Comparison of ENCODE assay signal across 11 mouse cellular contexts in the genomic region with DNA sequence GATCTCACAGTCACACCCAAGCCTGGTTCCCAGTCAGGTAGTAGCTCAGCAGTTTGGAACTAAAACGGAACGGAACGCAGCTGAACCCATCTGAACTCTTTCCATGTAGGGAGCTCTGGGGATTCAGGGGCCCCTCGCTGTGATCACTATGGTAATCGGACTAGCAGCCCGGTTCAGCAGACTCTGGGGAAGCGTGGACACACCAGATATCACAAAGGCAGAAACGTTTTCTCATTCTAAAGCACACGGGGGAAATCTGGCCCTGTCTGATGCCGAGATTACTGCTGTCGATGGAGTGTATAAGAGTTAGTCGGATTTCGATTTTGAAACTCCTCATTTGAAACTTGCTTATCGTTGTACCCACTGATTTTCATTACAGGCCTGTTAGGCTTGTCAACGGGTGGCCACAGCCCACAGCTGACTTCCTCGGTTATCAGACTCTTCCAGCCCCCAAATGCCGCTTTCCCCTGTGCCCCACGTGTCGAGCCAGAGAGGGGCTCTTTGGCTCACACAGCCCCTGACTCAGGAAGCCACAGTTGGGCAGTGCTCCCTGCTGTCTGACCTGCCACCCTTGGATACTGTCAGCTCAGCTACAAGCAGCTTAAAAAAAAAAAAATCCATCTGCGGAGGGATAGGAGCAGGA.
DNase-seq lines count a peak whose midpoint lies in the region; ATAC-seq and TF ChIP-seq lines count a peak whose summit lies in the region.
"Had no signal": no experiment of that assay in that cellular context is flagged by ENCODE, and none has a peak within 500 bp of the region (broad histone marks: within the 10 kb centered on the region; RNA-seq: fewer than 3 reads in every experiment).

No protein-coding gene starts in this region.

- TF ChIP-seq EP300 in liver, postnatal 0 days (IDR thresholded peaks at IDR 0.05; ENCODE audit: low read depth), result no peak

- no peak overlapping the region for H3K9ac ChIP-seq in liver, postnatal 0 days (replicated peaks)
- no peak overlapping the region for H3K9ac ChIP-seq in hindbrain, postnatal 0 days (replicated peaks; ENCODE audit: low read length)
- H3K9ac ChIP-seq in midbrain, postnatal 0 days (replicated peaks; ENCODE audit: low read length, poor library complexity, severe bottlenecking), result no peak overlapping the region

- no peak overlapping the region for H3K4me3 ChIP-seq in liver, postnatal 0 days (ENCODE audit: low read depth, low read length)
- no peak overlapping the region for H3K4me3 ChIP-seq in hindbrain, postnatal 0 days (ENCODE audit: low read length)
- no peak overlapping the region for H3K4me3 ChIP-seq in midbrain, postnatal 0 days (ENCODE audit: low read depth, low read length)

- no peaks in the 10 kb centered on the region for H3K4me1 ChIP-seq in liver, postnatal 0 days (ENCODE audit: insufficient read depth)
- no peaks in the 10 kb centered on the region for H3K4me1 ChIP-seq in hindbrain, postnatal 0 days (ENCODE audit: insufficient read depth, low read length)
- H3K4me1 ChIP-seq in midbrain, postnatal 0 days (ENCODE audit: insufficient read depth, low read length), result no peaks in the 10 kb centered on the region; the same call in 1 of the 2 replicates

- H3K9me3 ChIP-seq in liver, postnatal 0 days (ENCODE audit: low read length), result no peaks in the 10 kb centered on the region
- no peaks in the 10 kb centered on the region for H3K9me3 ChIP-seq in hindbrain, postnatal 0 days (ENCODE audit: low read length)
- no peaks in the 10 kb centered on the region for H3K9me3 ChIP-seq in midbrain, postnatal 0 days (ENCODE audit: low read length)

- no peak overlapping the region for H3K27ac ChIP-seq in liver, postnatal 0 days (ENCODE audit: low read depth)
- H3K27ac ChIP-seq in hindbrain, postnatal 0 days, result no peak overlapping the region
- H3K27ac ChIP-seq in midbrain, postnatal 0 days (ENCODE audit: low read depth, low read length), result no peak overlapping the region

- no peaks in the 10 kb centered on the region for H3K36me3 ChIP-seq in liver, postnatal 0 days (replicated peaks; ENCODE audit: insufficient read depth, low read length)
- H3K36me3 ChIP-seq in hindbrain, postnatal 0 days (ENCODE audit: insufficient read depth, low read length), result no peaks in the 10 kb centered on the region
- H3K36me3 ChIP-seq in midbrain, postnatal 0 days (ENCODE audit: insufficient read depth, low read length), result no peaks in the 10 kb centered on the region

- H3K27me3 ChIP-seq in liver, postnatal 0 days (ENCODE audit: insufficient read depth, low read length), result no peaks in the 10 kb centered on the region
- no peaks in the 10 kb centered on the region for H3K27me3 ChIP-seq in hindbrain, postnatal 0 days (ENCODE audit: insufficient read depth, low read length)
- H3K27me3 ChIP-seq in midbrain, postnatal 0 days (ENCODE audit: insufficient read depth, low read length), result no peaks in the 10 kb centered on the region

- H3K4me2 ChIP-seq in liver, postnatal 0 days (ENCODE audit: low read depth, low read length), result no peak overlapping the region
- peak overlapping the region; percentile 34; the same call in 1 of the 2 replicates for H3K4me2 ChIP-seq in hindbrain, postnatal 0 days (ENCODE audit: low read depth, low read length)
- H3K4me2 ChIP-seq in midbrain, postnatal 0 days (ENCODE audit: low read depth, low read length, poor library complexity, severe bottlenecking), result 0 out of 2 replicates have a peak overlapping the region, but pooled peaks have one; percentile 9

- WGBS in liver, postnatal 0 days (ENCODE audit: insufficient replicate concordance), result 30% methylated on average over 20 of the region's 20 CpGs
- WGBS in hindbrain, postnatal 0 days, result 23% methylated on average over 20 of the region's 20 CpGs
- 13% methylated on average over 20 of the region's 20 CpGs for WGBS in midbrain, postnatal 0 days

- ATAC-seq in liver, postnatal 0 days, result no peak
- no peak for ATAC-seq in hindbrain, postnatal 0 days
- no peak for ATAC-seq in midbrain, postnatal 0 days (ENCODE audit: low FRiP score)

- no peak for TF ChIP-seq CTCF in liver, postnatal 0 days (IDR thresholded peaks at IDR 0.05; ENCODE audit: low read depth)
- TF ChIP-seq CTCF in hindbrain, postnatal 0 days (IDR thresholded peaks at IDR 0.05; ENCODE audit: low read depth), result no peak
- no peak for TF ChIP-seq CTCF in midbrain, postnatal 0 days (IDR thresholded peaks at IDR 0.05)

- peak; percentile 13 for DNase-seq in liver
- DNase-seq in liver, postnatal 0 days, result no peak
- peak; percentile 16 for DNase-seq in heart, postnatal 4 days
- no peak for DNase-seq in hindbrain, postnatal 0 days (ENCODE audit: low spot score)
- DNase-seq in midbrain, postnatal 0 days (ENCODE audit: low spot score), result no peak
- no peak for DNase-seq in kidney, postnatal 14 days
- DNase-seq in kidney, postnatal 25 days, result no peak
- DNase-seq: gastrocnemius, postnatal 10 days; kidney, adult 9 months; lung, postnatal 36 days; thymus, postnatal 36 days had no signal

Comparison
In these comparisons a context has a peak if more than half of its experiments do, and no peak if none do; other contexts are left out.
1. DNase-seq: peak in liver (single experiment) and heart, postnatal 4 days (single experiment); none in liver, postnatal 0 days (single experiment), hindbrain, postnatal 0 days (single experiment), midbrain, postnatal 0 days (single experiment), kidney, postnatal 14 days (single experiment) and kidney, postnatal 25 days (0 of 2).